Comparison of ENCODE assay signal across 8 mouse cellular contexts in genomic region chrX:20060769-20061315, GRCm38 (mm10). TPM values are rescaled to one million over a fixed set of nuclear protein-coding genes. Genes with fewer than 3 reads are reported as not detected.
DNase-seq lines count a peak whose midpoint lies in the region; ATAC-seq lines count a peak whose summit lies in the region.

No protein-coding gene starts in this region.

- peak overlapping the region; percentile 48 for H3K9ac ChIP-seq in forebrain, embryonic 13.5 days
- peak overlapping the region; percentile 25; the same call in 1 of the 2 replicates for H3K9ac ChIP-seq in midbrain, embryonic 15.5 days

- intact Hi-C loops in left cerebral cortex, postnatal 4 days (cut with DNase I), result no loop called here

- no peak overlapping the region for H3K27ac ChIP-seq in forebrain, embryonic 13.5 days
- H3K27ac ChIP-seq in midbrain, embryonic 15.5 days, result no peak overlapping the region

- no peaks in the 10 kb centered on the region for H3K36me3 ChIP-seq in forebrain, embryonic 13.5 days (ENCODE audit: poor library complexity, severe bottlenecking)
- no peaks in the 10 kb centered on the region for H3K36me3 ChIP-seq in midbrain, embryonic 15.5 days (replicated peaks)

- peak overlapping the region; percentile 46 for H3K4me3 ChIP-seq in forebrain, embryonic 13.5 days
- H3K4me3 ChIP-seq in midbrain, embryonic 15.5 days, result peak overlapping the region; percentile 46

- WGBS in forebrain, embryonic 13.5 days, result 30% methylated on average over 40 of the region's 47 CpGs
- WGBS in midbrain, embryonic 15.5 days, result 27% methylated on average over 43 of the region's 47 CpGs

- H3K4me2 ChIP-seq in forebrain, embryonic 13.5 days, result peak overlapping the region; percentile 71
- peak overlapping the region; percentile 74 for H3K4me2 ChIP-seq in midbrain, embryonic 15.5 days

- H3K27me3 ChIP-seq in forebrain, embryonic 13.5 days, result peaks cover 8% of the 10 kb centered on the region; the same call in 1 of the 2 replicates
- H3K27me3 ChIP-seq in midbrain, embryonic 15.5 days (replicated peaks), result no peaks in the 10 kb centered on the region

- DNase-seq in left cerebral cortex, postnatal 4 days, result peak; percentile 1
- no peak for DNase-seq in left cerebral cortex, adult 11 months (ENCODE audit: low spot score)
- peak; percentile 2 for DNase-seq in adrenal gland, postnatal 25 days
- peak; percentile 28 for DNase-seq in kidney, adult 9 months
- no peak for DNase-seq in right cerebral cortex, postnatal 25 days
- no peak for DNase-seq in spleen, postnatal 14 days (ENCODE audit: low spot score in 2 of 2)

- ATAC-seq in forebrain, embryonic 13.5 days, result peak; percentile 34
- ATAC-seq in midbrain, embryonic 15.5 days (replicated peaks), result peak; percentile 66

- H3K4me1 ChIP-seq in forebrain, embryonic 13.5 days, result no peaks in the 10 kb centered on the region
- peaks cover 5% of the 10 kb centered on the region; the same call in 1 of the 2 replicates for H3K4me1 ChIP-seq in midbrain, embryonic 15.5 days

- no peaks in the 10 kb centered on the region; the same call in 1 of the 2 replicates for H3K9me3 ChIP-seq in forebrain, embryonic 13.5 days (replicated peaks)
- H3K9me3 ChIP-seq in midbrain, embryonic 15.5 days, result no peaks in the 10 kb centered on the region

RNA-seq across cellular contexts. Expression of gene Chst7, which starts 1.5 kb away (rescaled TPM):
- total RNA-seq in left cerebral cortex, postnatal 4 days (2021), result 1 to 10 TPM; 4.2 to 5.2 TPM
- total RNA-seq in adrenal gland, postnatal 25 days (2021), result 2.0 and 2.3 TPM in 2 replicates
- 2.5 and 3.4 TPM in 2 replicates for polyA plus RNA-seq in forebrain, embryonic 13.5 days (2015; fragmentation: Nextera tagmentation; extraction: Ambion mirVana)
- 5.4 and 6.4 TPM in 2 replicates for polyA plus RNA-seq in midbrain, embryonic 15.5 days (2015; fragmentation: Nextera tagmentation; extraction: Ambion mirVana)

Comparison
In these comparisons a context has a peak if more than half of its experiments do, and no peak if none do; other contexts are left out.
1. DNase-seq: peak in left cerebral cortex, postnatal 4 days (single experiment), adrenal gland, postnatal 25 days (single experiment) and kidney, adult 9 months (single experiment); none in left cerebral cortex, adult 11 months (single experiment), right cerebral cortex, postnatal 25 days (single experiment) and spleen, postnatal 14 days (0 of 2).